Mouse (Mus musculus) brain, embryonic 14.5 days (tissue): Measurements from ENCODE around the gene Riok1.

Experiments used
- CTCF ChIP-seq: fragments of 200-500 bp; IDR thresholded peaks from 2 replicates; pipeline ENCODE4 v1.5.1; 2012; ENCODE audit warnings: inconsistent platforms, mild to moderate bottlenecking, moderate library complexity, borderline replicate concordance; ENCODE audit not compliant: insufficient read depth, insufficient read length; ENCODE audit errors: extremely low read depth
- POLR2A ChIP-seq: fragments of 200-500 bp; IDR thresholded peaks from 2 replicates; pipeline ENCODE4 v1.6.1; 2012; ENCODE audit warnings: mild to moderate bottlenecking, inconsistent platforms, borderline replicate concordance; ENCODE audit not compliant: poor library complexity, insufficient read depth, insufficient read length, severe bottlenecking; ENCODE audit errors: extremely low read depth

DNA sequence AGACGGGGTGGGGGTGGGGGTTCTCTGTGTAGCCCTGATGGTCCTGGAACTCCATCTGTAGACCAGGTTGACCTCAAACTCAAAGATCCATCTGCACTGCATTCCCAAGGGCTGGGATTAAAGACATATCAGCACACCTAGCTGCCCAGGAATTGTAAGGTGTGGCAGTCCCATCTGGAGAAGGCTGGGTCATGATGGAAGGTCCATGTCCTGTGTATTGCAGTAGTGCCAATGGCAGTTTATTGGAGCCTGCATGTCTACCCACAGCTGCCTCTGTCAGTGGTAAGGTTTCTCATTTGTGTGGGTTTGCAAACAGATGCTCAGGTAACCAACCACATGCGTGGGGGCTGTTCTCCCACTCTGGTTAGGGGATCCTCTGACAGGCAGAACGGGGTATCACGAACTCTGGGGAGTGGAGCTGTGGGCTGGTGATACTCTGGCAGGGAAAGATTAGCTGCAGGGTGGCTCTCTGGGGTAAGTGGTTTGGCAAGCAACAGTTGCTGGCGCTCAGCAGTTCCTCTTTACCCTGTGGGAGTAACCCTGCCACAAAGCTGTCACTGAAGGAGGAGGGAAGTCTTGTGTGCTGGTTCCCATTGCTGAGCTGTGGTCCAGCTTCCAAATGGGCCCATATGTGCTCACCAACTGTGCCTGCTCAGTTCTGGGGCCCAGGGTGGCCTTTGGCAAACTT, 26.9 kb upstream of the Riok1 start:
- TF ChIP-seq CTCF (no peak), POLR2A (no peak)
